Mouse (Mus musculus): Measurements from ENCODE around the gene Ugt1a6b. TPM values are rescaled to one million over a fixed set of nuclear protein-coding genes. Genes with fewer than 3 reads are reported as not detected.
"Not testable (repeated sequence)": the region's sequence is repeated elsewhere in the genome, so short reads cannot be mapped to it uniquely, and the experiment has no call there.

Gene Ugt1a6b
- polyA plus RNA-seq, 1 experiment from 2014 or later, result not detected

DNA sequence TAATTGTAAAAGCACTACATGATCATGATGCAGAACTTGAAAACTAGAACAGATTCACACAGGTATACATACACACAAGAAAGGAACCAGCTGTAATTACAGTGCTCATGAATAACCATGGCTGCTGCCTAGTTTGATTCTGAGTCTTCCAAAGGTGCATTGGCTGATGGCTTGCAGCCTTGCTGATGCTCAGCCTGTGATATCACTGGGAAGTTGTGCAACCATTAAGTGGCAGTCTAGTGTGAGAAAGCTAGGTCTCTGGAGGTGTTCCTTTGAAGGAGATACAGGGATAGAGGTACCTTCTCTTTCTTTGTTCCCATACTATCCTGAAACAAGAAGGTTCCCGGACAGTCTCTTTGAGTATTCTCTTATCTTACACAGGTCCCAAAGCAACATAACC, 116.0 kb downstream of the Ugt1a6b start:
- Histone ChIP-seq H3K9me3 (ENCODE audit: control insufficient read depth, low read length) (peaks cover 35% of the 10 kb centered on the region), H3K27ac (ENCODE audit: low read depth, low read length) (no peak overlapping the region), H3K4me2 (ENCODE audit: low read depth, low read length, severe bottlenecking) (no peak overlapping the region), H3K27me3 (ENCODE audit: control insufficient read depth, insufficient read depth, low read length) (no peaks in the 10 kb centered on the region), H3K36me3 (ENCODE audit: control insufficient read depth, insufficient read depth, low read length) (no peaks in the 10 kb centered on the region), H3K4me1 (replicated peaks; ENCODE audit: control insufficient read depth, insufficient read depth, low read length) (no peaks in the 10 kb centered on the region), H3K4me3 (ENCODE audit: low read depth, low read length) (no peak overlapping the region), H3K9ac (ENCODE audit: low read length) (no peak overlapping the region)
- DNase-seq (ENCODE audit: low spot score) (peak; percentile 52), ATAC-seq (replicated peaks; ENCODE audit: low FRiP score) (no peak)
- 22% methylated on average over 1 of the region's 1 CpGs for WGBS

DNA sequence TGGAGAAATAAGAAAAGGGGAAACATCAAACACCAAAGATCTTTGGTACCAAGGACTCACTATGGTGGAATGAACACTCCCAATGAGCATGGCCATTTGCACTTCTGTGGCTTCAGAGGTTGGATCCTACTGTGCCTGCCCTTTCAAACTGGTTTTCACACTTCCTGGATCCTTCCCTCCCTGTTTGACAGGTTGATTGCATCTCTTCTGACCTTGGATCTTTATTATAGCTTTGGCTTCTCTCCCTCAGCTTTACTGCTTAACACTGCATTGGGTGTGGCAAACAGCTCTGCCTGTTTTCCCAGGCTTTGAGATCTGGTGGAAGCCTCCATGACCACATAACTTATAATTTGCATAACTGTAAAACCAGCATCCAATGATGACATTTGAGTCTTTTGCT, 117.3 kb downstream of the Ugt1a6b start:
- DNase-seq (ENCODE audit: low spot score) (no peak), ATAC-seq (replicated peaks; ENCODE audit: low FRiP score) (no peak)
- Histone ChIP-seq H3K9me3 (ENCODE audit: control insufficient read depth, low read length) (peaks cover 25% of the 10 kb centered on the region), H3K4me3 (ENCODE audit: low read depth, low read length) (no peak overlapping the region), H3K27ac (ENCODE audit: low read depth, low read length) (no peak overlapping the region), H3K4me1 (replicated peaks; ENCODE audit: control insufficient read depth, insufficient read depth, low read length) (no peaks in the 10 kb centered on the region), H3K36me3 (ENCODE audit: control insufficient read depth, insufficient read depth, low read length) (no peaks in the 10 kb centered on the region), H3K9ac (ENCODE audit: low read length) (no peak overlapping the region), H3K27me3 (ENCODE audit: control insufficient read depth, insufficient read depth, low read length) (no peaks in the 10 kb centered on the region), H3K4me2 (ENCODE audit: low read depth, low read length, severe bottlenecking) (no peak overlapping the region)

DNA sequence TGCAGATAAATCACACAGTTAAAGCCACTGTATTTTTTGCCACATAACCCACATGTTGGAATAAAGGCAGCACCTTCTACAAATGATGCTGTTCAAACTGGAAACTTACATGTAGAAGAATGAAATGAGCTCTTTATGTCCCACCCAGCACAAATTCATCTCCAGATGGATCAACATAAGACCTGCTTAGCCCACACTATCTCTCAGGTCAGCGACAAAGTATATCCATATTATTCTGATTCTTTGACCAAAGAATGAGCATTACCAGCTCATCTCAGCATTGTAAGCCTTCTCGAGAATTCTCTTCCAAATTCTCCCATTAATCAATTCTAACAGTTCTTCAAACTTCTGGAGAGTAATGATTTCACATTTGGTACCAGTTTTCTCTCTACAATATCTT, 119.2 kb downstream of the Ugt1a6b start:
- no peak for DNase-seq (ENCODE audit: low spot score)
- 55% methylated on average over 2 of the region's 2 CpGs for WGBS
- Histone ChIP-seq H3K4me3 (ENCODE audit: low read depth, low read length) (no peak overlapping the region), H3K27ac (ENCODE audit: low read depth, low read length) (no peak overlapping the region), H3K27me3 (ENCODE audit: control insufficient read depth, insufficient read depth, low read length) (no peaks in the 10 kb centered on the region), H3K9ac (ENCODE audit: low read length) (no peak overlapping the region), H3K4me1 (replicated peaks; ENCODE audit: control insufficient read depth, insufficient read depth, low read length) (no peaks in the 10 kb centered on the region), H3K9me3 (ENCODE audit: control insufficient read depth, low read length) (peaks cover 28% of the 10 kb centered on the region), H3K4me2 (ENCODE audit: low read depth, low read length, severe bottlenecking) (no peak overlapping the region), H3K36me3 (ENCODE audit: control insufficient read depth, insufficient read depth, low read length) (no peaks in the 10 kb centered on the region)
- ATAC-seq (replicated peaks; ENCODE audit: low FRiP score), result no peak

- not testable (repeated sequence) for ATAC-seq (replicated peaks; ENCODE audit: low FRiP score); H3K27ac ChIP-seq (ENCODE audit: low read depth, low read length)
- DNase-seq (ENCODE audit: low spot score), result peak; percentile 53
Measured at GRCm38 (mm10) chr1:88223011-88223515, 120.0 kb downstream of the Ugt1a6b start.

DNA sequence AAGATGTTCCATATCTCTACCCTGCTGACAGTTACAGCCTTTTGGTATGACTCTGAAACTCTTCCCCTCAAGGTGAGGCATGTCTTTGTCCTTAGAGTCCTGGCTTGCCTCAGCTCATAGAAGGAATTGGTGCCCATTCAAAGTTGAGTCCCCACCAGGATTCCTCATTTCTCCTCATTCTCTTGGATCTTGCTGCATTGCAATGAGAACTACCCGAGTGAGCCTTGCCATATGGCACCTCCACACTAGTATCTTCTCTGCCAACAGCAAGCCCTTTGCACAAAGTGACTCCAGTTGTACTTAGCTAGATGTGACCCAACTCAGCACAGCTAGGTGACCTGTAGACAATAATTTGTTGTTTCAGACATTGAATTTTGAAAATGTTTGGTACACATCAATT, 120.5 kb downstream of the Ugt1a6b start:
- Histone ChIP-seq H3K4me3 (ENCODE audit: low read depth, low read length) (no peak overlapping the region), H3K36me3 (ENCODE audit: control insufficient read depth, insufficient read depth, low read length) (no peaks in the 10 kb centered on the region), H3K9ac (ENCODE audit: low read length) (no peak overlapping the region), H3K27me3 (ENCODE audit: control insufficient read depth, insufficient read depth, low read length) (no peaks in the 10 kb centered on the region), H3K9me3 (ENCODE audit: control insufficient read depth, low read length) (peaks cover 36% of the 10 kb centered on the region), H3K4me1 (replicated peaks; ENCODE audit: control insufficient read depth, insufficient read depth, low read length) (no peaks in the 10 kb centered on the region), H3K27ac (ENCODE audit: low read depth, low read length) (no peak overlapping the region), H3K4me2 (ENCODE audit: low read depth, low read length, severe bottlenecking) (no peak overlapping the region)
- DNase-seq (ENCODE audit: low spot score), result peak; percentile 54
- no peak for ATAC-seq (replicated peaks; ENCODE audit: low FRiP score)
- WGBS, result 53% methylated on average over 1 of the region's 1 CpGs

More at GRCm38 (mm10) chr1:88223011-88223515, 120.0 kb downstream of the Ugt1a6b start:
- H3K4me1 ChIP-seq (replicated peaks; ENCODE audit: control insufficient read depth, insufficient read depth, low read length); H3K27me3 ChIP-seq (ENCODE audit: control insufficient read depth, insufficient read depth, low read length); H3K4me3 ChIP-seq (ENCODE audit: low read depth, low read length); H3K9ac ChIP-seq (ENCODE audit: low read length); H3K4me2 ChIP-seq (ENCODE audit: low read depth, low read length, severe bottlenecking); H3K36me3 ChIP-seq (ENCODE audit: control insufficient read depth, insufficient read depth, low read length): not testable (repeated sequence)
- H3K9me3 ChIP-seq (ENCODE audit: control insufficient read depth, low read length), result peaks cover 31% of the 10 kb centered on the region

GRCm38 (mm10) chr1:88224029-88224776, 121.2 kb downstream of the Ugt1a6b start:
- 79% methylated on average over 2 of the region's 2 CpGs for WGBS
- H3K27me3 ChIP-seq (ENCODE audit: control insufficient read depth, insufficient read depth, low read length), result no peaks in the 10 kb centered on the region
- peak; percentile 53 for DNase-seq (ENCODE audit: low spot score)
- H3K4me1 ChIP-seq (replicated peaks; ENCODE audit: control insufficient read depth, insufficient read depth, low read length), result no peaks in the 10 kb centered on the region
- ATAC-seq (replicated peaks; ENCODE audit: low FRiP score), result no peak
- no peak overlapping the region for H3K4me3 ChIP-seq (ENCODE audit: low read depth, low read length)
- H3K27ac ChIP-seq (ENCODE audit: low read depth, low read length), result no peak overlapping the region
- H3K9ac ChIP-seq (ENCODE audit: low read length), result no peak overlapping the region
- H3K9me3 ChIP-seq (ENCODE audit: control insufficient read depth, low read length), result peaks cover 42% of the 10 kb centered on the region
- H3K36me3 ChIP-seq (ENCODE audit: control insufficient read depth, insufficient read depth, low read length), result no peaks in the 10 kb centered on the region
- H3K4me2 ChIP-seq (ENCODE audit: low read depth, low read length, severe bottlenecking), result no peak overlapping the region

GRCm38 (mm10) chr1:88225301-88225700, 122.2 kb downstream of the Ugt1a6b start:
- not testable (repeated sequence) for H3K4me2 ChIP-seq (ENCODE audit: low read depth, low read length, severe bottlenecking); H3K27me3 ChIP-seq (ENCODE audit: control insufficient read depth, insufficient read depth, low read length); H3K9ac ChIP-seq (ENCODE audit: low read length); DNase-seq (ENCODE audit: low spot score); H3K4me3 ChIP-seq (ENCODE audit: low read depth, low read length); ATAC-seq (replicated peaks; ENCODE audit: low FRiP score); H3K4me1 ChIP-seq (replicated peaks; ENCODE audit: control insufficient read depth, insufficient read depth, low read length); H3K27ac ChIP-seq (ENCODE audit: low read depth, low read length); H3K36me3 ChIP-seq (ENCODE audit: control insufficient read depth, insufficient read depth, low read length)
- H3K9me3 ChIP-seq (ENCODE audit: control insufficient read depth, low read length), result peaks cover 53% of the 10 kb centered on the region
- 39% methylated on average over 2 of the region's 2 CpGs for WGBS

- H3K27ac ChIP-seq (ENCODE audit: low read depth, low read length), result no peak overlapping the region
- DNase-seq (ENCODE audit: low spot score), result no peak
- no peak overlapping the region for H3K4me2 ChIP-seq (ENCODE audit: low read depth, low read length, severe bottlenecking)
- H3K9me3 ChIP-seq (ENCODE audit: control insufficient read depth, low read length), result peaks cover 58% of the 10 kb centered on the region
- H3K4me1 ChIP-seq (replicated peaks; ENCODE audit: control insufficient read depth, insufficient read depth, low read length), result no peaks in the 10 kb centered on the region
- no peak for ATAC-seq (replicated peaks; ENCODE audit: low FRiP score)
- no peaks in the 10 kb centered on the region for H3K36me3 ChIP-seq (ENCODE audit: control insufficient read depth, insufficient read depth, low read length)
- no peaks in the 10 kb centered on the region for H3K27me3 ChIP-seq (ENCODE audit: control insufficient read depth, insufficient read depth, low read length)
- no peak overlapping the region for H3K4me3 ChIP-seq (ENCODE audit: low read depth, low read length)
- H3K9ac ChIP-seq (ENCODE audit: low read length), result no peak overlapping the region
Measured at GRCm38 (mm10) chr1:88225741-88226140, 122.7 kb downstream of the Ugt1a6b start.
